Mouse (Mus musculus): Measurements from ENCODE around the gene Gm20403.
"Not testable (repeated sequence)": the region's sequence is repeated elsewhere in the genome, so short reads cannot be mapped to it uniquely, and the experiment has no call there.

The Gm20403 gene

GRCm38 (mm10) chr12:54993246-54994067 is 7.1 kb upstream of the Gm20403 start:
- in situ Hi-C loops (cut with MboI; ENCODE audit: low sequenced_read_pairs) = no loop called here

GRCm38 (mm10) chr12:54992814-54993213 is 6.5 kb upstream of the Gm20403 start:
- in situ Hi-C loops (cut with MboI; ENCODE audit: low sequenced_read_pairs) = no loop called here

- in situ Hi-C loops (cut with MboI; ENCODE audit: low sequenced_read_pairs) = no loop called here
Observed at GRCm38 (mm10) chr12:54988323-54988850, 2.1 kb upstream of the Gm20403 start.

- in situ Hi-C loops (cut with MboI; ENCODE audit: low sequenced_read_pairs) = no loop called here
Observed at GRCm38 (mm10) chr12:54987156-54987555, 827 bp upstream of the Gm20403 start.

GRCm38 (mm10) chr12:54985257-54986051 is 875 bp downstream of the Gm20403 start:
- in situ Hi-C loops (cut with MboI; ENCODE audit: low sequenced_read_pairs) = no loop called here

GRCm38 (mm10) chr12:54984701-54985256 is 1.6 kb downstream of the Gm20403 start:
- in situ Hi-C loops (cut with MboI; ENCODE audit: low sequenced_read_pairs) = no loop called here

- in situ Hi-C loops (cut with MboI; ENCODE audit: low sequenced_read_pairs) = no loop called here
Observed at GRCm38 (mm10) chr12:54982935-54983715, 3.2 kb downstream of the Gm20403 start.

- in situ Hi-C loops (cut with MboI; ENCODE audit: low sequenced_read_pairs) = no loop called here
Observed at GRCm38 (mm10) chr12:54981962-54982361, 4.4 kb downstream of the Gm20403 start.

- in situ Hi-C loops (cut with MboI; ENCODE audit: low sequenced_read_pairs) = no loop called here
Observed at GRCm38 (mm10) chr12:54980939-54981338, 5.4 kb downstream of the Gm20403 start.

- in situ Hi-C loops (cut with MboI; ENCODE audit: low sequenced_read_pairs) = no loop called here
Observed at GRCm38 (mm10) chr12:54980532-54980931, 5.8 kb downstream of the Gm20403 start.

GRCm38 (mm10) chr12:54969033-54969432 is 17.3 kb downstream of the Gm20403 start:
- in situ Hi-C loops (cut with MboI; ENCODE audit: low sequenced_read_pairs) = no loop called here

- in situ Hi-C loops (cut with MboI; ENCODE audit: low sequenced_read_pairs) = no loop called here
Observed at GRCm38 (mm10) chr12:54965532-54966160, 20.7 kb downstream of the Gm20403 start.

- in situ Hi-C loops (cut with MboI; ENCODE audit: low sequenced_read_pairs) = no loop called here
Observed at GRCm38 (mm10) chr12:54959569-54959968, 26.8 kb downstream of the Gm20403 start.

- in situ Hi-C loops (cut with MboI; ENCODE audit: low sequenced_read_pairs) = no loop called here
Observed at GRCm38 (mm10) chr12:54956974-54957373, 29.4 kb downstream of the Gm20403 start.

GRCm38 (mm10) chr12:54956457-54956856 is 29.9 kb downstream of the Gm20403 start:
- in situ Hi-C loops (cut with MboI; ENCODE audit: low sequenced_read_pairs) = no loop called here

GRCm38 (mm10) chr12:54946116-54946515 is 40.2 kb downstream of the Gm20403 start:
- in situ Hi-C loops (cut with MboI; ENCODE audit: low sequenced_read_pairs) = no loop called here

- in situ Hi-C loops (cut with MboI; ENCODE audit: low sequenced_read_pairs) = not testable (repeated sequence)
Observed at GRCm38 (mm10) chr12:54942586-54943157, 43.7 kb downstream of the Gm20403 start.

- in situ Hi-C loops (cut with MboI; ENCODE audit: low sequenced_read_pairs) = not testable (repeated sequence)
Observed at GRCm38 (mm10) chr12:54937581-54938343, 48.6 kb downstream of the Gm20403 start.

Measured in CH12F3 (cell line).